In the genomic region with DNA sequence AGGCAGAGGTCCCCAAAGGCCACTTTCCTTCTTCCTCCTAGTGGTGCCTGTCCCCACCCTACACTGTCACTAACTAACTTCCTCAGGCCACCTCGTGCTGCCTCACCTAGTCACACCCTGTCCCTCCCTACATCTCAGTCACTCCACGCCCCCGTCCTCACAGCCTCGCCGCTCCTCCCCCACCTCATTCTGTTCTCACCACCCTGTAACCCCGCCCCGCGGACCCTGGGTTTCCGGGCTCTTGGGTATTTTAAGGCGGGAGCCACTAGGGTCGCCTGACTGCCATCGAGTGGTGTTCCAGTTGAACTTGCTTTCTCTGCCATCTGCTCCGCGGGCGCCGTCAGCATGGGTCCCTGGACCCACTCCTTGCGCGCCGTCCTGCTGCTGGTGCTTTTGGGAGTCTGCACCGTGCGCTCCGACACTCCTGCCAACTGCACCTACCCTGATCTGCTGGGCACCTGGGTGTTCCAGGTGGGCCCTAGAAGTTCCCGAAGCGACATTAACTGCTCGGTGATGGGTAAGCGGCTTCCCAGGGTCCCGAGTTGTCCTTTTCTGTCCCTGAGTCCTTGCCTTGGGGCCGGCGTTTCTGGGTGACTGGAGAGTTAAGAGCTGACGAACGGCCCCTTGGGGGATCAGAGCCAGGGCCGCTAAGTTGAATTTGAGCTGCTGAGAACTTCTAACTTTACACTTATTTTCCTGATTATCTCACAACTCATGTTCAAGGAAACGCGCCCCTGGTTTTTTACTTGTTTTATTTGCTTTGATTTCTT, we compare ENCODE assay signal across 8 mouse cellular contexts. TPM values are rescaled to one million over a fixed set of nuclear protein-coding genes. Genes with fewer than 3 reads are reported as not detected.
DNase-seq lines count a peak whose midpoint lies in the region; ATAC-seq and TF ChIP-seq lines count a peak whose summit lies in the region.

Ctsc (plus strand) TSS at position 228 of the 770 bp plus-strand sequence.

- peak; percentile 22 for DNase-seq in brain, embryonic 18.5 days (ENCODE audit: low read depth, low spot score)
- DNase-seq in forebrain, embryonic 10.5 days (ENCODE audit: extremely low spot score, low spot score): peak; percentile 82
- peak; percentile 78 for DNase-seq in kidney, postnatal 14 days
- peak; percentile 94 for DNase-seq in naive thymus-derived CD4-positive, alpha-beta T cell, adult 2 months (ENCODE audit: low read depth)

- peaks cover 15% of the 10 kb centered on the region for H3K4me1 ChIP-seq in forebrain, embryonic 10.5 days
- peaks cover 4 to 12% of the 10 kb centered on the region in 2 experiments; a peak in 3 of 4 replicates for H3K4me1 ChIP-seq in heart, embryonic 14.5 days (ENCODE audit: control insufficient read depth in 2 of 2, insufficient read depth in 2 of 2, low read length in 2 of 2)
- peaks cover 23% of the 10 kb centered on the region for H3K4me1 ChIP-seq in liver, embryonic 12.5 days
- no peaks in the 10 kb centered on the region for H3K4me1 ChIP-seq in stomach, embryonic 14.5 days (ENCODE audit: control insufficient read depth, insufficient read depth, low read length)

- no peaks in the 10 kb centered on the region for H3K36me3 ChIP-seq in C2C12 (ENCODE audit: control insufficient read depth, insufficient read depth)
- H3K36me3 ChIP-seq in forebrain, embryonic 10.5 days (replicated peaks): peaks cover 4% of the 10 kb centered on the region; the same call in 1 of the 2 replicates
- H3K36me3 ChIP-seq in heart, embryonic 14.5 days (ENCODE audit: control insufficient read depth, insufficient read depth, low read length): no peaks in the 10 kb centered on the region
- H3K36me3 ChIP-seq in liver, embryonic 12.5 days: no peaks in the 10 kb centered on the region
- H3K36me3 ChIP-seq in stomach, embryonic 14.5 days (ENCODE audit: control insufficient read depth, insufficient read depth, low read length): no peaks in the 10 kb centered on the region

- WGBS in forebrain, embryonic 10.5 days: 3% methylated on average over 34 of the region's 34 CpGs
- under 1% methylated on average over 34 of the region's 34 CpGs for WGBS in heart, embryonic 14.5 days
- 2% methylated on average over 34 of the region's 34 CpGs for WGBS in liver, embryonic 12.5 days (ENCODE audit: insufficient replicate concordance)
- WGBS in stomach, embryonic 14.5 days: 2% methylated on average over 34 of the region's 34 CpGs

- no peak within 1 kb of the TSS for H3K4me3 ChIP-seq in C2C12 (ENCODE audit: insufficient read depth, poor library complexity, severe bottlenecking)
- peak within 1 kb of the TSS; percentile 63 for H3K4me3 ChIP-seq in forebrain, embryonic 10.5 days
- peak within 1 kb of the TSS; percentile 59 to 60 for H3K4me3 ChIP-seq in heart, embryonic 14.5 days (ENCODE audit: control insufficient read depth in 1 of 2, insufficient read depth in 1 of 2, low read depth in 1 of 2, low read length in 2 of 2)
- H3K4me3 ChIP-seq in liver, embryonic 12.5 days: peak within 1 kb of the TSS; percentile 61
- H3K4me3 ChIP-seq in stomach, embryonic 14.5 days (ENCODE audit: low read depth, low read length): peak within 1 kb of the TSS; percentile 64

- H3K79me2 ChIP-seq in C2C12 (ENCODE audit: control insufficient read depth, insufficient read depth): no peaks in the 10 kb centered on the region

- H3K4me2 ChIP-seq in heart, embryonic 14.5 days (ENCODE audit: low read length): peak within 1 kb of the TSS; percentile 90
- H3K4me2 ChIP-seq in liver, embryonic 12.5 days: peak within 1 kb of the TSS; percentile 86
- peak within 1 kb of the TSS; percentile 87 for H3K4me2 ChIP-seq in stomach, embryonic 14.5 days (replicated peaks; ENCODE audit: low read depth, low read length)

- TF ChIP-seq CTCF in C2C12 (IDR thresholded peaks at IDR 0.05; ENCODE audit: control insufficient read depth, insufficient read depth, insufficient read length): no peak

- peak; percentile 91 for ATAC-seq in heart, embryonic 14.5 days (ENCODE audit: insufficient number of reproducible peaks, insufficient read depth, low FRiP score, low read depth)
- peak; percentile 97 for ATAC-seq in liver, embryonic 12.5 days
- ATAC-seq in stomach, embryonic 14.5 days (ENCODE audit: insufficient number of reproducible peaks, insufficient read depth, low FRiP score, low read depth): peak; percentile 97

- H3K9me3 ChIP-seq in forebrain, embryonic 10.5 days: no peaks in the 10 kb centered on the region
- H3K9me3 ChIP-seq in heart, embryonic 14.5 days (ENCODE audit: control insufficient read depth, low read length): no peaks in the 10 kb centered on the region
- no peaks in the 10 kb centered on the region for H3K9me3 ChIP-seq in liver, embryonic 12.5 days (replicated peaks)
- H3K9me3 ChIP-seq in stomach, embryonic 14.5 days (ENCODE audit: control insufficient read depth, low read depth, low read length): no peaks in the 10 kb centered on the region

- peak within 1 kb of the TSS; percentile 73 for H3K9ac ChIP-seq in heart, embryonic 14.5 days (ENCODE audit: low read length)
- H3K9ac ChIP-seq in liver, embryonic 12.5 days: peak within 1 kb of the TSS; percentile 68
- H3K9ac ChIP-seq in stomach, embryonic 14.5 days (replicated peaks; ENCODE audit: low read depth, low read length): peak within 1 kb of the TSS; percentile 61

- no peaks in the 10 kb centered on the region for H3K79me3 ChIP-seq in C2C12 (ENCODE audit: low read depth)

- H3K27me3 ChIP-seq in C2C12 (ENCODE audit: control insufficient read depth, insufficient read depth, insufficient read length): no peaks in the 10 kb centered on the region
- H3K27me3 ChIP-seq in forebrain, embryonic 10.5 days (ENCODE audit: poor library complexity, severe bottlenecking): no peaks in the 10 kb centered on the region
- H3K27me3 ChIP-seq in heart, embryonic 14.5 days (ENCODE audit: control insufficient read depth, insufficient read depth, low read length): no peaks in the 10 kb centered on the region
- no peaks in the 10 kb centered on the region for H3K27me3 ChIP-seq in liver, embryonic 12.5 days (replicated peaks)
- no peaks in the 10 kb centered on the region for H3K27me3 ChIP-seq in stomach, embryonic 14.5 days (ENCODE audit: control insufficient read depth, insufficient read depth, low read length)

- H3K27ac ChIP-seq in forebrain, embryonic 10.5 days: peak within 1 kb of the TSS; percentile 84
- H3K27ac ChIP-seq in heart, embryonic 14.5 days (replicated peaks in 1 of 2; ENCODE audit: control insufficient read depth in 1 of 2, insufficient read depth in 1 of 2, low read depth in 2 of 2, low read length in 2 of 2): peak within 1 kb of the TSS; percentile 12 to 60
- peak within 1 kb of the TSS; percentile 58 for H3K27ac ChIP-seq in liver, embryonic 12.5 days
- H3K27ac ChIP-seq in stomach, embryonic 14.5 days (ENCODE audit: low read length): peak within 1 kb of the TSS; percentile 58; the same call in 1 of the 2 replicates

- H3ac ChIP-seq in C2C12 (ENCODE audit: control insufficient read depth, insufficient read length, low read depth): peak within 1 kb of the TSS; percentile 14

TF ChIP-seq in C2C12, 6 proteins besides CTCF, POLR2A, EP300 and RAD21:
- TF ChIP-seq MYOD1 (IDR thresholded peaks at IDR 0.05; ENCODE audit: control insufficient read depth, insufficient read length, low read depth): no peak
- no peak for TF ChIP-seq MAX (IDR thresholded peaks at IDR 0.05)

RNA-seq across cellular contexts. Expression of gene Ctsc, which starts in this region (rescaled TPM):
- polyA plus RNA-seq in C2C12 (2012; fragmentation: generic; extraction: Trizol): 0.44 TPM
- polyA plus RNA-seq in forebrain, embryonic 10.5 days (2016; fragmentation: Nextera tagmentation; extraction: Ambion mirVana): 23.9 and 24.1 TPM in 2 replicates
- polyA plus RNA-seq in heart, embryonic 14.5 days (2014; fragmentation: Nextera tagmentation; extraction: Ambion mirVana): 43.6 and 44.6 TPM in 2 replicates
- 40.9 and 42.3 TPM in 2 replicates for polyA plus RNA-seq in liver, embryonic 12.5 days (2016; fragmentation: Nextera tagmentation; extraction: Ambion mirVana)
- 80.0 and 92.0 TPM in 2 replicates for polyA plus RNA-seq in stomach, embryonic 14.5 days (2014; fragmentation: Nextera tagmentation; extraction: Ambion mirVana)

Comparison
In these comparisons a context has a peak if more than half of its experiments do, and no peak if none do; other contexts are left out.
1. RNA of gene Ctsc (polyA plus RNA-seq): 80.0 to 92.0 TPM in stomach, embryonic 14.5 days, 43.6 to 44.6 TPM in heart, embryonic 14.5 days, 40.9 to 42.3 TPM in liver, embryonic 12.5 days and 23.9 to 24.1 TPM in forebrain, embryonic 10.5 days; 0.44 TPM in C2C12 (single experiment); every median in the first group is over 10 times any median in the second.
2. DNase-seq: peak in every context shown above with its lines; median percentile 94 in naive thymus-derived CD4-positive, alpha-beta T cell, adult 2 months; 82 in forebrain, embryonic 10.5 days; 78 in kidney, postnatal 14 days; 22 in brain, embryonic 18.5 days.
3. Peak in every context shown above with its lines, with median percentiles within 50 percentile points of each other: H3K27ac ChIP-seq, ATAC-seq, H3K4me2 ChIP-seq and H3K9ac ChIP-seq.